Mouse (Mus musculus) hindbrain, embryonic 16.5 days (tissue): ENCODE measurements at regions not wholly inside any gene's neighbourhood (a gene's known extent, or its start where the extent isn't known, plus 50 kb on each side); places are given as distances from the start of the nearest gene placed in this dataset.

Source experiments
- ATAC-seq: fragments of 200-750 bp; cut with Nextera tagmentation; 2 replicates; pipeline ENCODE4 v1.8.0; 2017; ENCODE audit warnings: moderate TSS enrichment, moderate library complexity
- H3K27ac ChIP-seq: fragments of 300-500 bp; sonication (generic); 2 replicates; pipeline ENCODE4 v1.5.1; 2014; ENCODE audit warnings: low read depth, mild to moderate bottlenecking, control low read depth, low read length, moderate library complexity
- H3K27me3 ChIP-seq: fragments of 300-500 bp; sonication (generic); replicated peaks from 2 replicates; pipeline ENCODE4 v1.6.1; 2014; ENCODE audit warnings: low read length; ENCODE audit not compliant: control insufficient read depth, insufficient read depth
- H3K36me3 ChIP-seq: fragments of 300-500 bp; sonication (generic); 2 replicates; pipeline ENCODE4 v1.6.1; 2014; ENCODE audit warnings: mild to moderate bottlenecking, low read length, moderate library complexity, mixed read lengths; ENCODE audit not compliant: control insufficient read depth, insufficient read depth
- H3K4me1 ChIP-seq: fragments of 300-500 bp; sonication (generic); 2 replicates; pipeline ENCODE4 v1.6.1; 2014; ENCODE audit warnings: low read depth, low read length; ENCODE audit not compliant: control insufficient read depth, insufficient read depth
- H3K4me2 ChIP-seq: fragments of 300-500 bp; sonication (generic); 2 replicates; pipeline ENCODE4 v1.6.1; 2014; ENCODE audit warnings: mild to moderate bottlenecking, low read length, control low read depth, moderate library complexity
- H3K4me3 ChIP-seq: fragments of 300-500 bp; sonication (generic); 2 replicates; pipeline ENCODE4 v1.5.1; 2014; ENCODE audit warnings: mild to moderate bottlenecking, low read length, control low read depth, moderate library complexity
- H3K9ac ChIP-seq: fragments of 300-500 bp; sonication (generic); 2 replicates; pipeline ENCODE4 v1.6.1; 2014; ENCODE audit warnings: low read depth, mild to moderate bottlenecking, control low read depth, low read length, moderate library complexity
- H3K9me3 ChIP-seq: fragments of 300-500 bp; sonication (generic); 2 replicates; pipeline ENCODE4 v1.6.1; 2014; ENCODE audit warnings: mild to moderate bottlenecking, low read length, moderate library complexity; ENCODE audit not compliant: control insufficient read depth
- WGBS: fragments of 180-500 bp; shearing (Covaris S2); extraction: QIAGEN DNeasy Blood & Tissue Kit; methylation state at CpG from one replicate; pipeline ENCODE4 v1.1.7; 2014; 5-methylcytosine and 5-hydroxymethylcytosine counted together

GRCm38 (mm10) chr8:101697948-101698347, 1087.5 kb downstream of the Cdh11 start:
- Histone ChIP-seq H3K27ac (no peak overlapping the region), H3K9me3 (no peaks in the 10 kb centered on the region), H3K4me2 (no peak overlapping the region), H3K36me3 (no peaks in the 10 kb centered on the region), H3K27me3 (no peaks in the 10 kb centered on the region), H3K4me1 (no peaks in the 10 kb centered on the region), H3K4me3 (no peak overlapping the region), H3K9ac (no peak overlapping the region)
- 50% methylated on average over 1 of the region's 1 CpGs for WGBS
- ATAC-seq: no peak

GRCm38 (mm10) chr8:101690901-101691300, 1094.5 kb downstream of the Cdh11 start:
- H3K4me3 ChIP-seq: no peak overlapping the region
- H3K4me1 ChIP-seq: no peaks in the 10 kb centered on the region
- no peak overlapping the region for H3K4me2 ChIP-seq
- H3K27ac ChIP-seq: no peak overlapping the region
- no peaks in the 10 kb centered on the region for H3K27me3 ChIP-seq
- no peak overlapping the region for H3K9ac ChIP-seq
- WGBS: 83% methylated on average over 1 of the region's 1 CpGs
- H3K9me3 ChIP-seq: no peaks in the 10 kb centered on the region
- H3K36me3 ChIP-seq: no peaks in the 10 kb centered on the region
- ATAC-seq: no peak

GRCm38 (mm10) chr8:101668921-101669320, 1116.5 kb downstream of the Cdh11 start:
- Histone ChIP-seq H3K36me3 (no peaks in the 10 kb centered on the region), H3K27ac (no peak overlapping the region), H3K4me1 (no peaks in the 10 kb centered on the region), H3K9ac (no peak overlapping the region), H3K4me2 (no peak overlapping the region), H3K9me3 (no peaks in the 10 kb centered on the region), H3K4me3 (no peak overlapping the region), H3K27me3 (no peaks in the 10 kb centered on the region)
- no peak for ATAC-seq
- WGBS: 70% methylated on average over 2 of the region's 2 CpGs

- H3K36me3 ChIP-seq: no peaks in the 10 kb centered on the region
- no peak overlapping the region for H3K4me3 ChIP-seq
- no peak overlapping the region for H3K27ac ChIP-seq
- WGBS: 65% methylated on average over 2 of the region's 2 CpGs
- no peaks in the 10 kb centered on the region for H3K27me3 ChIP-seq
- no peak overlapping the region for H3K4me2 ChIP-seq
- no peak overlapping the region for H3K9ac ChIP-seq
- ATAC-seq: no peak
- no peaks in the 10 kb centered on the region for H3K9me3 ChIP-seq
- H3K4me1 ChIP-seq: no peaks in the 10 kb centered on the region
Observed at GRCm38 (mm10) chr8:101662874-101663273, 1122.6 kb downstream of the Cdh11 start.

GRCm38 (mm10) chr8:101655292-101655691, 1130.2 kb downstream of the Cdh11 start:
- 68% methylated on average over 2 of the region's 2 CpGs for WGBS
- ATAC-seq: no peak
- Histone ChIP-seq H3K27me3 (no peaks in the 10 kb centered on the region), H3K27ac (no peak overlapping the region), H3K36me3 (no peaks in the 10 kb centered on the region), H3K4me2 (no peak overlapping the region), H3K9ac (no peak overlapping the region), H3K4me3 (no peak overlapping the region), H3K9me3 (no peaks in the 10 kb centered on the region), H3K4me1 (no peaks in the 10 kb centered on the region)

GRCm38 (mm10) chr8:101628816-101629215, 1156.6 kb downstream of the Cdh11 start:
- no peak for ATAC-seq
- H3K27me3 ChIP-seq: no peaks in the 10 kb centered on the region
- no peak overlapping the region for H3K27ac ChIP-seq
- H3K9ac ChIP-seq: no peak overlapping the region
- 45% methylated on average over 1 of the region's 1 CpGs for WGBS
- no peaks in the 10 kb centered on the region for H3K9me3 ChIP-seq
- H3K4me3 ChIP-seq: no peak overlapping the region
- H3K4me1 ChIP-seq: no peaks in the 10 kb centered on the region
- H3K4me2 ChIP-seq: no peak overlapping the region
- H3K36me3 ChIP-seq: no peaks in the 10 kb centered on the region

- no peak for ATAC-seq
- Histone ChIP-seq H3K4me2 (no peak overlapping the region), H3K27me3 (no peaks in the 10 kb centered on the region), H3K36me3 (no peaks in the 10 kb centered on the region), H3K27ac (no peak overlapping the region), H3K9me3 (no peaks in the 10 kb centered on the region), H3K9ac (no peak overlapping the region), H3K4me1 (no peaks in the 10 kb centered on the region), H3K4me3 (no peak overlapping the region)
- WGBS: 69% methylated on average over 1 of the region's 1 CpGs
Observed at GRCm38 (mm10) chr8:101621941-101622340, 1163.5 kb downstream of the Cdh11 start.

GRCm38 (mm10) chr8:101591115-101591514, 1194.3 kb downstream of the Cdh11 start:
- Histone ChIP-seq H3K27ac (no peak overlapping the region), H3K9ac (no peak overlapping the region), H3K4me1 (no peaks in the 10 kb centered on the region), H3K36me3 (no peaks in the 10 kb centered on the region), H3K4me3 (no peak overlapping the region), H3K9me3 (no peaks in the 10 kb centered on the region), H3K27me3 (no peaks in the 10 kb centered on the region), H3K4me2 (no peak overlapping the region)
- ATAC-seq: no peak

GRCm38 (mm10) chr8:101590639-101591038, 1194.8 kb downstream of the Cdh11 start:
- no peak for ATAC-seq
- H3K4me3 ChIP-seq: no peak overlapping the region
- H3K9me3 ChIP-seq: no peaks in the 10 kb centered on the region
- no peaks in the 10 kb centered on the region for H3K27me3 ChIP-seq
- H3K4me2 ChIP-seq: no peak overlapping the region
- H3K4me1 ChIP-seq: no peaks in the 10 kb centered on the region
- 61% methylated on average over 3 of the region's 3 CpGs for WGBS
- no peaks in the 10 kb centered on the region for H3K36me3 ChIP-seq
- H3K9ac ChIP-seq: no peak overlapping the region
- H3K27ac ChIP-seq: no peak overlapping the region

- Histone ChIP-seq H3K9me3 (no peaks in the 10 kb centered on the region), H3K36me3 (no peaks in the 10 kb centered on the region), H3K4me3 (no peak overlapping the region), H3K27me3 (no peaks in the 10 kb centered on the region), H3K4me1 (no peaks in the 10 kb centered on the region), H3K4me2 (no peak overlapping the region), H3K27ac (no peak overlapping the region), H3K9ac (no peak overlapping the region)
- ATAC-seq: no peak
- 81% methylated on average over 5 of the region's 5 CpGs for WGBS
Observed at GRCm38 (mm10) chr8:101564447-101564846, 1221.0 kb downstream of the Cdh11 start.
